Mouse (Mus musculus): ENCODE data around the gene Zfp710. TPM values are rescaled to one million over a fixed set of nuclear protein-coding genes. Genes with fewer than 3 reads are reported as not detected.
"Not testable (repeated sequence)": the region's sequence is repeated elsewhere in the genome, so short reads cannot be mapped to it uniquely, and the experiment has no call there.

The Zfp710 gene
- 1 to 10 TPM; 4.2 to 4.6 TPM for polyA plus RNA-seq (2017; shearing (Covaris generic))

DNA sequence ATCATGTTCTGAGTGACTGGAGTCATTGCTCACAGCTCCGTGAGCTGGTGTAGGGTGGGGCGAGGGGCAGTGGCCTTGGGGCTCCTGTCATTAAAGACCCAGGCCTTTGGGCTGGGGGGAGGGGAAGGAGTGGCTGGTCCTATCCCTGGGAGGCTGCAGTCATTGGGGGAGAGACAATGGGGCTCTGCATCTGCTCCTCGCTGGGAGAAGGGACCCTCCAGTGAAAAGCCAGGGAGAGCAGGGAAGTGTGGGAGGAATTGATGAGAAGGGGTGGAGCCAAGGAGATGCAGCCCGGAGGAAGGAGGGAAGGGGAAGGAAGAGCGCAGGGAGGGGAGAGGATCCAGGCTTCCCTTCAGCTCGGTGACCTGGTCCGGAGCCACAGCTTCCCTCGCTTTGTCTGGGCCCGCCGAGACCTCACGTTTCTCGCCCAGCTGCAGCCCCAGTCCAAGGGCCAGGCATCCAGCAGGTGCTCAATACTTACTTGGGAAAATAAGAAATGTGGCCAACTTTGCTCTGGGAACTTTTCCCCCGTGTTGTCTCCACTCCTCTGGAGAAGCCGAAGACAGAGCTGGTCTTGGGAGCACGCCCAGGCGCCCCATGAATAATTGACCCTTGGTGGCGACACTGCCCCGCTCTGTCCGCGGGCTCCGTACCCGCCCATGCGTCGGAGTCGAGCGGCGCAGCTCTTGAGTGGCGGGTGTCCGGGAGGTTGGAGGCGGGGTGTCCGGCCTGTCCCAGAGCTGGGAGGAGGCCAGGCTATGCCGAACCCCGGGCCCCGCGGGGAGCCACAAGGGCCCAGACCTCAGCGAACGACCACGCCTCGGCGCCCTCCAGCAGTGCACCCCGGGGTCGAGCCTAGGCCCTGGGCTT, at the start of gene Zfp710:
Gene Zfp710, plus strand, starts transcription at position 294 of the 870 bp plus-strand sequence.
- ATAC-seq: peak; percentile 8

DNA sequence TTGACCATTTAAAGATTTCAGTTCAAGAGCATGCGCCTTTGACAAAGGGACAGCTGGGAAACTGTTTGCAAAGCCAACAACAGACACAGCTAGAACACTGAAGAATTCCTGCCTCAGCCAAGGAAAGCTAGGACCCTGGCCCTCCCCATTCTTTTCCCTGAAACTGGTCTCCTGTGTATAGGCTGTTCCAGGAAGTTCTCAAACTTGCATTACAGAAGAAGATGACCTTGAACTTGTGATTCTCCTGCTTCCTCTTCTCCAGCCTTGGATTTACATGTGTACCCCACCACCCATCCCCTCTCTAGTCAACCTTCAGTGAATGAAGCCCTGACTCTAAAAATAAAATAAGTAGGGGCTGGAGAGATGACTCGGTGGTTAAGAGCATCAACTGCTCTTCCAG, 49.3 kb upstream of the Zfp710 start:
- ATAC-seq: no peak

DNA sequence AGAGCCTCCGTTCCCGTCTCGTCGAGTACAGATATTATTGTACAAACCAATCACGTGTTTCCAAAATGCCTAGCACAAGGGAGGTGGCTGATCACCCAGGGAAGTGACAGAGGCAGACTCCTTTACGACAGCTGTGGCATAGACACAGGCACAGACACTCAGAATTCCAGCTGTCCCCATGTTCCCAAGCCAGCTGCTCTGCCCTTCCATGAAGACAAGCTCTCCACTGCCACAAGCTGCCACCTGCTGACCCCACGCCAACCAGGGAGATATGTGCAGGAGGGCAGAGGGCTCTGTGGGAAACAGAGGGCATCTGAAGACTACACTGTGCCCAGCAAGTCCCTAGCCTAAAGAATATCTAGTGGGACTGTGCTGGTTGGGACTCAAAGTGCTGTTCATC, 37.9 kb upstream of the Zfp710 start:
- no peak for ATAC-seq

DNA sequence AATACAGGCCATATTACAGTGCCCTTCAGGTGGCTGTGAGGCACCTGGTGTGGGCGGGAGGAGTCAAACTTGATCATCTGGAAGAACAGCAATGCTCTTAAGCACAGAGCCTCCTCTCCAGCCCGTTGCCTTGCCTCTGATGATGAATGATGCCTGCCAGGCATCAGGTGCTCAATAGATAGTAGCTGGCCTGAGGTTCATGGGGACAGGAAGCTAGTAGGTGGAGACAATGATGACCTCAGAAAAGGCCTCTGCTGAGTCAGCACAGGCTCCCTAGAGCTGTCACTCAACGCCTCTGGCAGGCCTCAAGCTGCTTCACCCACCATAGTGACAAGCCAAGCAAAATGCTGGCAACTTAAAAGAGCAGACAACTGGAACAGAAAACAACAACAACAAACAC, 36.9 kb upstream of the Zfp710 start:
- ATAC-seq: no peak

DNA sequence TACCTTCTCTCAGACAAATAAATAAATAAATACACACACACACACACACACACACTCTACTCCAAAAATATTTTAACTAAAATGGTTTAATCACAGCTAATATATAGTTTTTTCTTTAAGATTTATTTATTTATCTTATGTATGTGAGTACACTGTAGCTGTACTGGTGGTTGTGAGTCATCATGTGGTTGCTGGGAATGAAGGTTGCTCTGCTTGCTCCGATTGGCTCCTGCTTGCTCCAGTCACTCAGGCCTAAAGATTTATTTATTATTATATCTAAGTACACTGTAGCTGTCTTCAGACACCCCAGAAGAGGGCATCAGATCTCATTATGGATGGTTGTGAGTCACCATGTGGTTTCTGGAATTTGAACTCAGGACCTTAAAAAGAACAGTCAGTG, 36.1 kb upstream of the Zfp710 start:
- not testable (repeated sequence) for ATAC-seq

DNA sequence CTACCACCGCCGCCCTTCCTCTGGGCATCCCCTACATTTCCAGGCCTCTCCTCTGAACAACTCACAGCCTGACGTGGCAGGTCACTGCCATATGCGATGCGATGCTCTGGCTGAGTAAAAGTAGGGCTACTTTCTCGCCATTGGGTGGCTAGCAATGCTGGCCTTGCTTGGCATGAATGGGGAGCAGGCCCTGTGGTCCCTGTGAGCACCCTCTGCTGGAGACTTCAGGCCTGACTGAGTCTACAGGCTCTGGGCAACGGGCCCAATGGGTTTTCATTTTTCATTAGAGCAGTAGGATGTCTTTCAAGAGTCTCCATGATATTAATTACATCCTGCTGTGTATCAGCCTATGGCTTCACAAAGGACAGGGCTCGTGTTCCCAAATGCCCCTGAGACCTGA, 30.1 kb upstream of the Zfp710 start:
- ATAC-seq: no peak

DNA sequence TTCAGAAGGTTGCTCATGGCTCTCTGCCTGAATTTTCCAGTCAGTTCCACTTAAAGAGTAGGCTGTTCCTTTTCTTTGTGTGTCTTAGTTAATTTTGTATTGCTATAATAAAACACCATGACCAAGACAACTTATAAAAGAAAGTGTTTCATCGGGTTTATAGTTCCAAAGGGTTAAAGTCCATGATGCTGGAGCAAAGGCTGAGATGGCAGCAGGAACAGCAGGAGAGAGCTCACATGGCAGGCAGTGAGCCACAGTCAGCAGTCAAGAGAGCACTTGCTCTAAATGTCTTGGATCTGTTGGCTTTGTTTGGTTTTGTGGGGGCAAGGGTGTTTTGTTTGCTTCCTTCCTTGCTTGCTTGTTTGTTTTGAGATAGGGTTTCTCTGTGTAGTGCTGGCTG, 26.9 kb upstream of the Zfp710 start:
- ATAC-seq: no peak

DNA sequence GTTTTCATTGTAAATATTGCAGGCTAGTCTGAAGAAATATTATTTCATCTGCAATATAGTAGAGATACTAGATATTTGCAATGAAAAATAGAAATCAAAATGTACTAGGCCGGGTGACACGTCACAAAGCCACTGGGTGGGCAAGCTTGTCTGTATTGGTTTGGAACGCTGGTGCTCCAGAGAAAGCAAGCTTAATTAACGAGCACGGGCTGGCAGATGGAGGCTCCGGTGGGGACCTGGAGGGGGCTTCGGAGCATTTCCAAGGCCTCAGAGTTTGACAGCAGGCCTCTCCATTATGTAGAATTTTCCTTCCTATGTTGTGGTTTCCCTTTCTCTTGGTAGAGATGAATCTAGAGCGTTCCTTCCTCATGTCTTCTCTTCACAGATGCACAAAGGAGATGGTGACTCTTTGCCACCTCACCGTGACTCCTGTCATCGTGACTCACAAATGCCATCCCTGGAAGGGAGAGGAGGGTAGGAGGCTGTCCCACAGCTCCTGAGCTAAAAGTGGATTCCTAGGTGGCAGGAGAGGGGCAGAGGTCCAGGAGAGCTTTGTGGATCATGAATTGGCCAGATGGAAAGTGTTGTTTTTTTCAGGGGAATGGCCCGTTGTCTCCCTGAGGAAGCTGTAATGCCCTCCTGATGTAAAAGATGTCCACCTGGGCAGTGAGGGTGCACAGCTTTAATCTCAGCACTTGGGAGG, 22.1 kb upstream of the Zfp710 start:
- no peak for ATAC-seq

DNA sequence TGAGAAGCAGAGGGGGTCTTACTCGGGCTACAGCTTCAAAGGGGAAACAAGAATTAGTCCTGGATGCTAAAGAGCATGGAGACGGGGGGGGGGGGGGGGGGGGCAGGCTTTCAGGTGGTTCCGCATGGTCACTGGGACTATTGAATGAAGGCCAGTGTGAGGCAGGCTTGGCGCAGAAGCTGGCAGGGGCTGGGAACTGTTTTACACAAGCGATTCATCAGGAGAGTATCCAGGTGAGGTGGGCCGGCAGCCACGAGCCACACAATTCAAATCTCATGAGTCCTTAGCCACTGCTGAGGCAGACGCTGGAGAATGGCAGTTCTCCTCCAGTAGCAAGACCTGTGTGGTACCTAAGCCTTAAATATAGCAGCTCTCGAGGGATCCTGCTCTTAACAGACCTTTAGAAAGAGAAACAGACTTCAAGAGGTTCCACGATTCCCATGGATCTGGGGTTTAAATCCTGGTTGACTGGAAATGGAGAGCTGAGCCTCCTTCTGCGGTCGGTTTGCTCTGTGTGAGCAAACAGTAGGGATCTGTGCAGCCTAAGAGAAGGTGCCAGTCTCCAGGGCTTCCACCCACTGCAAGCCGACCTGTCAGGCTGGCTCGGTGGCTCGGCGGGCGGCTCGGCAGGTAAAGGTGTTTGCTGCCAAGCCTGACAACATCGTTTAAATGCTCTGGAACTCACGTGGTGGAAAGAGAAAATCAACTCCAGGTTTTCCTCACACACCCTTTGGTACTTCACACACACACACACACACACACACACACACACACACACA, 19.6 kb upstream of the Zfp710 start:
- no peak for ATAC-seq

DNA sequence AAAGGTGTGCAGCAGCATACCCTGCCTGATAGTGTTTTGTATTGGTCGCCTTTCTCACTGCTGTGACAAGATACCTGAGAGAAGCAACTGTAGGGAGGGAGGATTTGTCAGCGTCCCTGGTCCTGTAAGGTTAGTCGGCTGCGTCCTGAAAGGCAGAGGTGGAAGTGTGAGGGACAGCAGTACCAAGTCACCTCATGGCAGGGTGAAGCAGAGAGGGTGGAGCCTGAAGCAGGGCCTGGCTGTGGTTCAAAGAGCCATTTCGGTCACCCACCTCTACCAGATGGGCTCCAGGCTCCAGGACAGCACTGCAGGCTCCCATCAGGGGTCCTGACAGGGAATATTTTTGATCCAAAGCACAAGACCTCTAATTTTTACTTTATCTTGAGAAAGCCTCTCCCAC, 13.9 kb upstream of the Zfp710 start:
- no peak for ATAC-seq

DNA sequence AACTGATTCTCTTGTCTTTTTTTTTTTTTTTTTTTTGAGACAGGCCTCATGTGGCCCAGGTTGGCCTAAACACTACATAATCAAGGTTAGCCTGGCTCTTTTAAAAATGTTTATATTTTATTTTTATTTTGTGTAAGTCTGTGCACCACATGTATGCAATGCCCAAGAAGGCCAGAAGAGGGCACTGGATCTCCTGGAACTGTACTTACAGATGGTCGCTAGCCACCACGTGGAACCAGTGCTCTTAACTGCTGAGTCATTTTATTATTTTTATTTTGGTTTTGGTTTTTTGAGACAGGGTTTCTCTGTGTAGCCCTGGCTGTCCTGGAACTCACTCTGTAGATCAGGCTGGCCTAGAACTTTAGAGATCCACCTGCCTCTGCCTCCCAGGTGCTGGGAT, 13.1 kb upstream of the Zfp710 start:
- ATAC-seq: no peak

DNA sequence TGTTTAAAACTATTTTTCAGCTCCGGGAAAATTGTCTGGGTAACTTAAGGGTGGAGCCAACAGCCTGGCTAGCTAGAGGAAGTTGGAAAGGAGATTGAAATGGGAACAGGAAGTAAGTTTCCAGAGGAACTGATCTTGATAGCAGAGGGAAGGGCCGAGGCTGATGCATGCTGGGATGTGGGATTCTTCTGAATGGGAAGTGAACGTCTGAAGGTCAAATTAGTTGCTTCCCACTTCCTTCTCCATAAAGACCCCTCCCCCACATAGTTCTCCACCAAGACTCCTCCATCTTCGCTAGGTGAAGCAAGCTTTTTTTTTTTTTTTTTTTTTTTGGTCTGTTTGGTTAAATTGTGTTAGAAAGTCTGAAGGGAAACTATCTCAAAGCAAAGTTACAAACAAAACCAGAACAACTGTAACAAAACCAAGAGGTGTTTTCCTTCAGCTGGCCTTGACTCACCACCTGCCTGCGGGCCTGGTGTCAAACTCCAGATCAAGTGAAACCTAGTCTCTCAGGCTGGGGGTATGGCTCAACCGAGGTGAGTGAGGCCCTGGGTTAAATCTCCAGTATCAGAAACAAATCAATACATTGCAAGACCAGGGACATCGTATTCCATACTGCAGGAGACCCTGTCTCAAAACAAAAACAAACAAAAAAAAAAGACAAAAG, 10.6 kb upstream of the Zfp710 start:
- ATAC-seq: no peak

DNA sequence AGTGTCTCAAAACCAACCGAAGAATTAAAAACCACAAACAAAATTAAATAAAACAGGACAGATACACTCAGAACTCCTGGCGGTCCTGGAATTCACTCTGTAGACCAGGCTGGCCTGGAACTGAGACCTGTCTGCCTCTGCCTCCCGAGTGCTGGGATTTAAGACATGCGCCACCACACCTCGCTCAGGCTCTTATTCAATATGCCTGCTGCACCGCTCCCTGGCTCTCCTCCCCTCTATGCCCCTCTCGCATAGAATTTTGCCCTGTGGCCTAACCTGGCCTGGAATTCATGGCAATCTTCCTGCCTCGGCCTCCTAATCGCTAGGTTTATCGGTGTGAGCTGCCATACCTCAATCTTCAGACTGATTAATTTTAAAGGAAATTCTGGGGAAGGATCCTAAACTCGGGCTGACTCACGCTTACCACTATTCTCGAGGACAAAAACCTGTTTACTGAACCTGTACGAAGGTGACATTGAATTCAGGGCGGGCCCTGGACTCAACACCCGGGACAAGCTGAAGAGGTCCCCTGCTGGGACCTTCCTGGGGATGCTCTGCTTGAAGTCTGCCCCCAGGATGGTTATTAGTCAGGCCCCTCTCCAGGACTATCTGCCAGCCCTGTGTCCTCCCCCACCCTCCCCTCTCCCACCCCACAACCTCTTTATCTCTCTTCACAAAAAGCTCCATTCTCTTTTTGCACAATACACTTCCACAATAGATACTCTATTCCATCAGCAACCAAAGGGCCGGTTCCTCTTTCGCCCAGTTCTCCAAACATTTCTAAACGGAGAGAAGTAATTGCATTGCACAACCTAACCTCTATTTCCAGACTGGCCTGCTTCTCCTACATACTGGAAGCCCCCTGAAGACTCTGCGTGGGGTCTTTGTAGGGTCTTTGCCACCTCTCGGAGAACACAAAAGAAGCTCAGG, 9.5 kb upstream of the Zfp710 start:
- no peak for ATAC-seq

DNA sequence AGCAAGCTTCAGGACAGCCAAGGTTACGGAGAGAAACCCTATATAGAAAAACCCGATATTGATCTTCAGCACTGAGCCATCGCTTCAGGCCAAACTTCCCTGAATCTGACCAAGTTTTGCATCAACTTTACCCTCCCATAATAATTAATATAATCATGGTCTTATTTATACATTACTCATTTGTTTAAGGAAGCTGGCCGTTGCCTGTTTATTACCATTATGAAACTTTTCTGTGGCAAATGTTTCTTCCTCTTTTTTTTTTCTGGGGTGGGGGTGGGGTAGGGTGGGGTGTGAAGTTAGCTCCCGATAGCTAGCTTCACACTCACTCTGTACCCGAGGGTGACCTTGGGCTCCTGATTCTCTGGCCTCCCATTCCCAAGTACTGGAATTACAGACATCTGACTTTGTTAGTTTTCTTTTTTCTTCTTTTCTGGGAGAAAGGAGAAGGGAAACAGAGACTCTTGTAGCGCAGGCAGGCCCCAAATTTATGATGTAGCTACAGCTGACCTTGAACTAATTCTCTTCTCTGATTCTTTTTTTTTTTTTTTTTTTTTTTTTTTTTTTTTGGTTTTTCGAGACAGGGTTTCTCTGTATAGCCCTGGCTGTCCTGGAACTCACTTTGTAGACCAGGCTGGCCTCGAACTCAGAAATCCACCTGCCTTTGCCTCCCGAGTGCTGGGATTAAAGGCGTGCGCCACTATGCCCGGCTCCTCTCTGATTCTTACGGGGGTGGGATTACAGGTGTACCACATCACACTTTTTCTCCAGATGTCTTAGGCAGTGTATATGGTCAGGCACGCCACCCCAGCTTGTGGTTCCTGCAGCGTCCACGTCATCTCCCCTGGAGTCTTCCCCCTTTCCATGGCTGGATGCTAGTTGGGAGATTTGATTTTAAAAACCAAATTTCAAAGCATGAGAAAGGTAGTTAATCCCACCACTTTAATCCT, 5.8 kb upstream of the Zfp710 start:
- ATAC-seq: no peak

DNA sequence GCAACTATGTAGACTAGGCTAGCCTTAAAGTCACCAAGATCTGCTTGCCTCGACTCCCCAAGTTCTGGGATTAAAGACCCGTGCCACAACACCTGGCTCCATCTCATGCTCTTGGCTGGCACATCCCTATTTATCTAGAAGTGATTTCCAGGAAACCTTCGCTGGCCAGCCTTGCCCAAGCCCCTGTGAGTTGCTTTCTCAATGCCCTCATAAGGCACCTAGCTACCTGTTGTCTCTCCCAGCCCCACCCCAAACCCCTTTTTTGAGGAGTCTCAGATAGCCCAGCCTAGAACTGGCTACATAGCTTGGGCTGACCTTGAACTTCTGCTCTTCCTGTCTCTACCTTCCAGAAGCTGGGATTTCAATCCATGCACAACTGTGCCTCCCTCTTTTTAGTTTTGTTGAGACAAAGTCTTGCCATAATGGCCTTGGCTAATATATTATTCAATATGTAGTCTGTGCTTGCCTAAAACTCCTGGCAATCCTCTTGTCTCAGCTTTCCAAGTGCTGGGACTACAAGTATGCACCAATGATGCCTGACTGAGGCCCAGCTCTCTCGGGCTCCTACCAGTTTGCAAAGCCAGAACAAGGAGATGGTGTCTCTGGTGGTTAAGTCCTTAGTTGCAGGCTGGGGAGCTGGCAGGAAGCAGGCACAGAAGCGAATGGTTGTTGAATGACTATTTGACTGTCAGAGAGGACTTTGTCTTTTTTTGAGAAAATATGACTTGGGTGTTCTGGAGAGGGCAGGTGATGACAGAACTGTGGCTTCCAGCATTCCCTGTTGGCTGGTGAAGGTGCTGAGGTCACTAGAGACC, 786 bp upstream of the Zfp710 start:
- no peak for ATAC-seq

DNA sequence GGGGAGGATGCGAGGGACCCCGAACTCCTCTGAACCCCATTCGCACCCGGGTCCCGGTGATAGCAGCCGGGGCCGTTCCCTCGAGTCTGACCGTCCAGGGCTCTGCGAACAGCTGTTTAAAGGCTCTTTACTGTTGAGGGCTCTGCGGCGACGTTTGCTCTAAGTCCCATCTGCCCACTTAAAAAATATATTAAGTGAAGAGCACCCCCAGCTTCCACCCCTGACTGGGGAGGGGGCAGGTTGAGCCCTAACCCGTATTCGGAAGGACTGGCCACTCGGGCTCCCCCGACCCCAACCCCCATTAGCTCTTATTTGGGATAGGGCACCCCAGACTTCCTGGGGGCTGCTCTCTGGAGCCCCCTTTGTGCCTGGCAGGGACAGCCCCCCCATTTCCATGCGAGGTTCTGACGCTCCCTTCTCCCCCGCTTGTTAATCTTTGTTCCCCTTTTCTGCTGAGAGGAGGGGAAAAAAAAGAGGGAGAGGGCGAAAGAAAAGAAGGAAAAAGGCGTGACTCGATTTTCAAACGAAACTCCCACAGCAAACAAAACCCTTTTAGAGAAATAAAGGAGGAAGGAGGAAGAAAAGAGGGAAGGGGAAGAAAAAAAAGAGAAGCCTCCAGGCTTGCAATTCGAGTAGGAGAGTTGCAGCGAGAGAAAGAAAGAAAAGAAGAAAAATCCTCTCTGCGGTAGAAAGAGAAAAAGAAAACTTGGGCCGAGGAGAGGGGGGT, 940 bp downstream of the Zfp710 start:
- no peak for ATAC-seq

DNA sequence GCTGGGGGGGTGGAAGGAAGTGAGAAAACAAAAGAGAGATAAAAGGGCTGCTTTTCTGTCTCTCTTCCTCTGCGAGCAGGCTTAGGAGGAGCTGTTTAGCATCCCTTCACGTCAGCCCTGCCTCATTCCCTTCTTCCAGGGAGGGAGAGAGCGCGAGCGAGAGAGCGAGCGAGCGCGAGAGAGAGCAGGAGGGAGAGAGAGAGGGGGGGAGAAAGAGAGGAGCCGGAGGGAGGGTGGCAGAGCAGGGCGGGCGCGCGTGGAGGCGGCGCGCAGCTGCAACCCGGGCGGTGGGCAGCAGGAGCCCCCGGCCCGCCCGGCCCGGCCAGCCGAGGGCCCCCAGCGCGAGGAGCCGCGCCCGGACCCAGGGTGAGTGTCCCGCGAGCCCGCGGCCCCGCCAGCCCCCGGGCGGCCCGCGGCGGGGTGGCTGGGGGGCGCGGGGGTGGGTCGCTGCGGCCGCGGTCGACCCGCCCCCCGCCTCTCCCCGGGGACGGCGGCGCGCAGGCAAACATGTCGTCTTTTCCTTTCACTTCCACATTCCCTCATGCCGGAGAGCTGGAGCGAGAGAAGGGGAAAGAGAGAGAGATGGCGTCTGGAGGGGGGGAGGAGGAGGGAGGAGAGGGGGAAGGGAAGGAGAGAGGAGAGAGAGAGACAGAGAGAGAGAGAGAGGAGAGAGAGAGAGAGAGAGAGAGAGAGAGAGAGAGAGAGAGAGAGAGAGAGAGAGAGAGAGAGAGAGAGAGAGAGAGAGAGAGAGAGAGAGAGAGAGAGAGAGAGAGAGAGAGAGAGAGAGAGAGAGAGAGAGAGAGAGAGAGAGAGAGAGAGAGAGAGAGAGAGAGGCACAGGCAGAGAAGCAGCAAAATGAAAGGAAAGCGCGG, 1.7 kb downstream of the Zfp710 start:
- ATAC-seq: peak; percentile 42

Measured in activated CD4-positive, CD25-positive, alpha-beta regulatory T cell, adult 4 months (primary cell).